Mouse (Mus musculus) neural tube, embryonic 11.5 days (tissue): ENCODE results near the gene Irf3. TPM values are rescaled to one million over a fixed set of nuclear protein-coding genes. Genes with fewer than 3 reads are reported as not detected.
"Not testable (repeated sequence)": the region's sequence is repeated elsewhere in the genome, so short reads cannot be mapped to it uniquely, and the experiment has no call there.

ENCODE experiments used
- ATAC-seq: fragments of 200-750 bp; cut with Nextera tagmentation; 2 replicates; pipeline ENCODE4 v1.8.0; 2017; ENCODE audit warnings: moderate number of reproducible peaks, mild to moderate bottlenecking, moderate TSS enrichment, moderate library complexity; ENCODE audit not compliant: insufficient read depth, low FRiP score, low TSS enrichment
- DNase-seq: peaks from one replicate; pipeline ENCODE4 v3.0.0-alpha.2; 2015; ENCODE audit warnings: low spot score
- H3K27ac ChIP-seq: fragments of 300-500 bp; sonication (generic); 2 replicates; pipeline ENCODE4 v1.5.1; 2014; ENCODE audit warnings: low read depth, mild to moderate bottlenecking, low read length
- H3K27me3 ChIP-seq: fragments of 300-500 bp; sonication (generic); 2 replicates; pipeline ENCODE4 v1.6.1; 2014; ENCODE audit warnings: mild to moderate bottlenecking, low read length, mixed read lengths; ENCODE audit not compliant: control insufficient read depth, insufficient read depth
- H3K36me3 ChIP-seq: fragments of 300-500 bp; sonication (generic); 2 replicates; pipeline ENCODE4 v1.6.1; 2014; ENCODE audit warnings: mild to moderate bottlenecking, low read length, moderate library complexity, mixed read lengths; ENCODE audit not compliant: control insufficient read depth, insufficient read depth
- H3K4me1 ChIP-seq: fragments of 300-500 bp; sonication (generic); 2 replicates; pipeline ENCODE4 v1.6.1; 2014; ENCODE audit warnings: low read length, mixed read lengths; ENCODE audit not compliant: control insufficient read depth, insufficient read depth
- H3K4me2 ChIP-seq: fragments of 300-500 bp; sonication (generic); 2 replicates; pipeline ENCODE4 v1.6.1; 2014; ENCODE audit warnings: low read depth, mild to moderate bottlenecking, moderate library complexity
- H3K4me3 ChIP-seq: fragments of 300-500 bp; sonication (generic); 2 replicates; pipeline ENCODE4 v1.5.1; 2014; ENCODE audit warnings: low read depth, low read length
- H3K9ac ChIP-seq: fragments of 300-500 bp; sonication (generic); 2 replicates; pipeline ENCODE4 v1.6.1; 2014; ENCODE audit warnings: mild to moderate bottlenecking, low read length
- H3K9me3 ChIP-seq: fragments of 300-500 bp; sonication (generic); 2 replicates; pipeline ENCODE4 v1.6.1; 2016; ENCODE audit warnings: low read length; ENCODE audit not compliant: control insufficient read depth
- WGBS: fragments of 180-500 bp; shearing (Covaris S2); extraction: QIAGEN DNeasy Blood & Tissue Kit; methylation state at CpG from one replicate; pipeline ENCODE4 v1.1.7; 2014; 5-methylcytosine and 5-hydroxymethylcytosine counted together
- polyA plus RNA-seq: library from polyadenylated mRNA; unstranded; fragments of >200 nt; fragmentation: Nextera tagmentation; extraction: Ambion mirVana; gene quantifications from 2 replicates; pipeline ENCODE4 v1.2.1, GENCODE M21; 2014

Irf3 gene
- polyA plus RNA-seq, 1 experiment from 2014 or later = 72.3 TPM

- ATAC-seq = peak; percentile 82
- Histone ChIP-seq H3K27me3 (no peaks in the 10 kb centered on the region), H3K4me3 (peak within 1 kb of the TSS; percentile 76), H3K9ac (peak within 1 kb of the TSS; percentile 69), H3K4me2 (peak within 1 kb of the TSS; percentile 84), H3K27ac (peak within 1 kb of the TSS; percentile 75), H3K4me1 (peaks cover 12% of the 10 kb centered on the region), H3K9me3 (no peaks in the 10 kb centered on the region), H3K36me3 (peaks cover 6% of the 10 kb centered on the region)
- DNase-seq = peak; percentile 89
- WGBS = under 1% methylated on average over 32 of the region's 36 CpGs
Measured at GRCm38 (mm10) chr7:45017242-45018061, 20.0 kb downstream of the Irf3 start, which contains the start of gene Rras. Gene Rras, plus strand, starts transcription at chr7:45017961.

- Histone ChIP-seq H3K4me3 (no peak overlapping the region), H3K4me1 (peaks cover 12% of the 10 kb centered on the region), H3K36me3 (no peaks in the 10 kb centered on the region; the same call in 1 of the 2 replicates), H3K27ac (no peak overlapping the region), H3K27me3 (no peaks in the 10 kb centered on the region), H3K9ac (no peak overlapping the region), H3K9me3 (no peaks in the 10 kb centered on the region), H3K4me2 (no peak overlapping the region)
- WGBS = 38% methylated on average over 8 of the region's 8 CpGs
- no peak for DNase-seq
- ATAC-seq = no peak
Measured at GRCm38 (mm10) chr7:45019031-45019571, 21.7 kb downstream of the Irf3 start.

GRCm38 (mm10) chr7:45020225-45020624 is 22.8 kb downstream of the Irf3 start:
- Histone ChIP-seq H3K9me3 (no peaks in the 10 kb centered on the region), H3K9ac (no peak overlapping the region), H3K4me3 (no peak overlapping the region), H3K27me3 (no peaks in the 10 kb centered on the region), H3K4me1 (peaks cover 5% of the 10 kb centered on the region; the same call in 1 of the 2 replicates), H3K4me2 (no peak overlapping the region), H3K36me3 (no peaks in the 10 kb centered on the region), H3K27ac (no peak overlapping the region)
- DNase-seq (no peak), ATAC-seq (no peak)
- 70% methylated on average over 9 of the region's 9 CpGs for WGBS

GRCm38 (mm10) chr7:45023711-45024110 is 26.3 kb downstream of the Irf3 start:
- not testable (repeated sequence) for H3K27ac ChIP-seq, H3K9ac ChIP-seq, H3K9me3 ChIP-seq, ATAC-seq, H3K4me3 ChIP-seq, DNase-seq, H3K4me1 ChIP-seq, H3K27me3 ChIP-seq, H3K4me2 ChIP-seq
- 79% methylated on average over 5 of the region's 5 CpGs for WGBS
- H3K36me3 ChIP-seq = peaks cover 12% of the 10 kb centered on the region

- Histone ChIP-seq H3K36me3 (peaks cover 18% of the 10 kb centered on the region), H3K27me3 (no peaks in the 10 kb centered on the region), H3K4me3 (no peak overlapping the region), H3K4me1 (no peaks in the 10 kb centered on the region), H3K27ac (no peak overlapping the region), H3K9me3 (no peaks in the 10 kb centered on the region), H3K4me2 (no peak overlapping the region), H3K9ac (no peak overlapping the region)
- DNase-seq (no peak), ATAC-seq (no peak)
- WGBS = 88% methylated on average over 15 of the region's 15 CpGs
Measured at GRCm38 (mm10) chr7:45024281-45025248, 27.1 kb downstream of the Irf3 start.

- H3K4me3 ChIP-seq = no peak overlapping the region
- peaks cover 24% of the 10 kb centered on the region for H3K36me3 ChIP-seq
- no peak overlapping the region for H3K9ac ChIP-seq
- no peaks in the 10 kb centered on the region for H3K27me3 ChIP-seq
- no peaks in the 10 kb centered on the region for H3K4me1 ChIP-seq
- WGBS = 80% methylated on average over 8 of the region's 8 CpGs
- no peak overlapping the region for H3K4me2 ChIP-seq
- DNase-seq (no peak), ATAC-seq (no peak)
- H3K9me3 ChIP-seq = no peaks in the 10 kb centered on the region
- no peak overlapping the region for H3K27ac ChIP-seq
Measured at GRCm38 (mm10) chr7:45025601-45026220, 28.3 kb downstream of the Irf3 start.

- Histone ChIP-seq H3K36me3 (peaks cover 28% of the 10 kb centered on the region), H3K4me1 (no peaks in the 10 kb centered on the region), H3K27ac (no peak overlapping the region), H3K4me3 (no peak overlapping the region), H3K4me2 (no peak overlapping the region), H3K27me3 (no peaks in the 10 kb centered on the region), H3K9ac (no peak overlapping the region), H3K9me3 (no peaks in the 10 kb centered on the region)
- DNase-seq (no peak), ATAC-seq (peak; percentile 15; the same call in 1 of the 2 replicates)
- 51% methylated on average over 2 of the region's 2 CpGs for WGBS
Measured at GRCm38 (mm10) chr7:45026256-45026655, 28.8 kb downstream of the Irf3 start.

GRCm38 (mm10) chr7:45027761-45028160 is 30.3 kb downstream of the Irf3 start:
- ATAC-seq = no peak
- peaks cover 36% of the 10 kb centered on the region for H3K36me3 ChIP-seq
- 93% methylated on average over 9 of the region's 9 CpGs for WGBS

More at GRCm38 (mm10) chr7:45027761-45028160, 30.3 kb downstream of the Irf3 start:
- no peak overlapping the region for H3K27ac ChIP-seq
- H3K9ac ChIP-seq = no peak overlapping the region
- H3K27me3 ChIP-seq = no peaks in the 10 kb centered on the region
- no peak overlapping the region for H3K4me2 ChIP-seq
- H3K4me1 ChIP-seq = no peaks in the 10 kb centered on the region
- DNase-seq = no peak
- no peak overlapping the region for H3K4me3 ChIP-seq
- H3K9me3 ChIP-seq = no peaks in the 10 kb centered on the region
